Mouse (Mus musculus) MEL (cell line): Measurements from ENCODE around the gene Lmntd2. TPM values are rescaled to one million over a fixed set of nuclear protein-coding genes. Genes with fewer than 3 reads are reported as not detected.
A peak's percentile ranks its signal among the peaks of the same experiment; 100 is the strongest.

ENCODE experiments used
- DNase-seq: peaks from one replicate; pipeline ENCODE4 v3.0.0; 2011; ENCODE audit warnings: low read depth, low spot score
- H3K27ac ChIP-seq: 2 replicates; pipeline ENCODE4 v1.5.1; 2012; ENCODE audit warnings: low read depth, mild to moderate bottlenecking, control low read depth, low read length, moderate library complexity; ENCODE audit not compliant: control insufficient read depth
- H3K27me3 ChIP-seq, 2 experiments: fragments of 150-350 bp in 1 of 2; sonication (generic) in 1 of 2; 2 replicates each; pipeline ENCODE4 v1.6.1; 2012; ENCODE audit warnings: low read length in 2 of 2, mild to moderate bottlenecking in 2 of 2, improper control_type of control experiment in 1 of 2, moderate library complexity in 1 of 2; ENCODE audit not compliant: insufficient read depth in 2 of 2, control insufficient read depth in 1 of 2
- H3K36me3 ChIP-seq, 2 experiments: 2 replicates each; pipeline ENCODE4 v1.6.1; 2012 to 2014; ENCODE audit warnings: low read length in 2 of 2, improper control_type of control experiment in 1 of 2, inconsistent platforms in 1 of 2, mild to moderate bottlenecking in 1 of 2; ENCODE audit not compliant: insufficient read depth in 2 of 2, control insufficient read depth in 1 of 2
- H3K4me1 ChIP-seq, 2 experiments: fragments of 150-350 bp in 1 of 2; sonication (generic) in 1 of 2; 2 replicates each; pipeline ENCODE4 v1.6.1; 2012; ENCODE audit warnings: low read length in 2 of 2, improper control_type of control experiment in 1 of 2, mild to moderate bottlenecking in 1 of 2; ENCODE audit not compliant: insufficient read depth in 2 of 2, control insufficient read depth in 1 of 2
- H3K4me3 ChIP-seq, 2 experiments: fragments of 150-350 bp in 1 of 2; sonication (generic) in 1 of 2; 2 replicates each; pipeline ENCODE4 v1.5.1; 2012; ENCODE audit warnings: low read depth in 2 of 2, low read length in 2 of 2, mild to moderate bottlenecking in 2 of 2, moderate library complexity in 2 of 2, control low read depth in 1 of 2, improper control_type of control experiment in 1 of 2; ENCODE audit not compliant: control insufficient read depth in 1 of 2, insufficient read depth in 1 of 2
- H3K79me2 ChIP-seq: 2 replicates; pipeline ENCODE4 v1.6.1; 2012; ENCODE audit warnings: mild to moderate bottlenecking, low read length, moderate library complexity; ENCODE audit not compliant: control insufficient read depth, poor library complexity, insufficient read depth
- H3K9ac ChIP-seq: 2 replicates; pipeline ENCODE4 v1.6.1; 2012; ENCODE audit warnings: low read depth, mild to moderate bottlenecking, control low read depth, low read length, moderate library complexity; ENCODE audit not compliant: control insufficient read depth, poor library complexity, severe bottlenecking
- H3K9me3 ChIP-seq: fragments of 150-350 bp; sonication (generic); replicated peaks from 2 replicates; pipeline ENCODE4 v1.6.1; 2012; ENCODE audit warnings: mild to moderate bottlenecking, low read length, improper control_type of control experiment, moderate library complexity; ENCODE audit not compliant: insufficient read depth
- BHLHE40 ChIP-seq: IDR thresholded peaks from 2 replicates; pipeline ENCODE4 v1.6.1; 2012; ENCODE audit warnings: low read depth, mild to moderate bottlenecking, inconsistent platforms, low read length, improper control_type of control experiment, borderline replicate concordance
- CHD2 ChIP-seq: IDR thresholded peaks from 2 replicates; pipeline ENCODE4 v1.6.1; 2011; ENCODE audit warnings: low read length, improper control_type of control experiment
- CTCF ChIP-seq, 3 experiments: IDR thresholded peaks in 2 of 3; conservative IDR thresholded peaks in 1 of 3; 2 replicates each; pipeline ENCODE4 v1.5.1; 2011 to 2012; ENCODE audit warnings: low read length in 3 of 3, low read depth in 2 of 3, mild to moderate bottlenecking in 2 of 3, improper control_type of control experiment in 1 of 3, inconsistent platforms in 1 of 3, mixed read lengths in 1 of 3, moderate library complexity in 1 of 3; ENCODE audit not compliant: control insufficient read depth in 1 of 3, insufficient read depth in 1 of 3, poor library complexity in 1 of 3, severe bottlenecking in 1 of 3
- E2F4 ChIP-seq: IDR thresholded peaks from 2 replicates; pipeline ENCODE4 v1.6.1; 2011; ENCODE audit warnings: low read depth, low read length, improper control_type of control experiment, borderline replicate concordance
- ETS1 ChIP-seq: IDR thresholded peaks from 2 replicates; pipeline ENCODE4 v1.6.1; 2012; ENCODE audit warnings: low read depth, mild to moderate bottlenecking, inconsistent platforms, low read length, improper control_type of control experiment, moderate library complexity
- GABPA ChIP-seq: IDR thresholded peaks from 2 replicates; pipeline ENCODE4 v1.6.1; 2012; ENCODE audit warnings: low read depth, mild to moderate bottlenecking, inconsistent platforms, low read length, improper control_type of control experiment, moderate library complexity
- MAX ChIP-seq: IDR thresholded peaks from 2 replicates; pipeline ENCODE4 v1.6.1; 2011; ENCODE audit warnings: low read length, improper control_type of control experiment
- MAZ ChIP-seq: IDR thresholded peaks from 2 replicates; pipeline ENCODE4 v1.6.1; 2012; ENCODE audit warnings: low read depth, mild to moderate bottlenecking, inconsistent platforms, low read length, improper control_type of control experiment
- MXI1 ChIP-seq: IDR thresholded peaks from 2 replicates; pipeline ENCODE4 v1.6.1; 2011; ENCODE audit warnings: mild to moderate bottlenecking, low read depth, low read length, improper control_type of control experiment
- MYC ChIP-seq: IDR thresholded peaks from 2 replicates; pipeline ENCODE4 v1.6.1; 2011; ENCODE audit warnings: low read depth, mild to moderate bottlenecking, low read length, improper control_type of control experiment, moderate library complexity
- NELFE ChIP-seq: IDR thresholded peaks from 2 replicates; pipeline ENCODE4 v1.6.1; 2011; ENCODE audit warnings: low read depth, low read length, improper control_type of control experiment
- POLR2A ChIP-seq, 2 experiments: IDR thresholded peaks; 2 replicates each; pipeline ENCODE4 v1.6.1; 2011 to 2012; ENCODE audit warnings: low read length in 2 of 2, mild to moderate bottlenecking in 2 of 2, control low read depth in 1 of 2, improper control_type of control experiment in 1 of 2, low read depth in 1 of 2, moderate library complexity in 1 of 2; ENCODE audit not compliant: control insufficient read depth in 1 of 2, insufficient read depth in 1 of 2, poor library complexity in 1 of 2
- RAD21 ChIP-seq: IDR thresholded peaks from 2 replicates; pipeline ENCODE4 v1.6.1; 2011; ENCODE audit warnings: mild to moderate bottlenecking, low read depth, low read length, improper control_type of control experiment
- RCOR1 ChIP-seq: IDR thresholded peaks from 2 replicates; pipeline ENCODE4 v1.6.1; 2012; ENCODE audit warnings: low read depth, mild to moderate bottlenecking, inconsistent platforms, low read length, improper control_type of control experiment
- SIN3A ChIP-seq: IDR thresholded peaks from 2 replicates; pipeline ENCODE4 v1.6.1; 2012; ENCODE audit warnings: low read length, improper control_type of control experiment, inconsistent platforms
- SMC3 ChIP-seq: IDR thresholded peaks from 2 replicates; pipeline ENCODE4 v1.6.1; 2011; ENCODE audit warnings: low read depth, low read length, improper control_type of control experiment
- TAL1 ChIP-seq: IDR thresholded peaks from 2 replicates; pipeline ENCODE4 v1.6.1; 2012; ENCODE audit warnings: mild to moderate bottlenecking, inconsistent platforms, low read length, moderate library complexity, mixed read lengths
- TCF12 ChIP-seq: IDR thresholded peaks from 2 replicates; pipeline ENCODE4 v1.6.1; 2014; ENCODE audit warnings: low read depth, mild to moderate bottlenecking, inconsistent platforms, low read length, improper control_type of control experiment, moderate library complexity
- UBTF ChIP-seq: IDR thresholded peaks from 2 replicates; pipeline ENCODE4 v1.6.1; 2012; ENCODE audit warnings: low read depth, mild to moderate bottlenecking, inconsistent platforms, low read length, improper control_type of control experiment, moderate library complexity, borderline replicate concordance; ENCODE audit not compliant: insufficient read depth
- ZKSCAN1 ChIP-seq: IDR thresholded peaks from 2 replicates; pipeline ENCODE4 v1.6.1; 2012; ENCODE audit warnings: low read depth, mild to moderate bottlenecking, inconsistent platforms, low read length, improper control_type of control experiment, moderate library complexity
- ZMIZ1 ChIP-seq: IDR thresholded peaks from 2 replicates; pipeline ENCODE4 v1.6.1; 2012; ENCODE audit warnings: low read depth, mild to moderate bottlenecking, inconsistent platforms, low read length, improper control_type of control experiment, moderate library complexity
- ZNF384 ChIP-seq: IDR thresholded peaks from 2 replicates; pipeline ENCODE4 v1.6.1; 2012; ENCODE audit warnings: low read depth, mild to moderate bottlenecking, inconsistent platforms, low read length, improper control_type of control experiment
- polyA plus RNA-seq, 2 experiments: library from polyadenylated mRNA; stranded (reverse) in 1 of 2; unstranded in 1 of 2; fragments of >175 nt in 1 of 2; fragments of >200 nt in 1 of 2; gene quantifications; 2 replicates each; pipeline versions ENCODE4 v1.2.1 to v1.2.4; 2012; ENCODE audit warnings: low replicate concordance in 2 of 2, low read depth in 1 of 2; ENCODE audit not compliant: insufficient read length in 2 of 2, insufficient read depth in 1 of 2, missing spikeins in 1 of 2
- total RNA-seq: library from RNA; depleted of rRNA; stranded (reverse); fragments of 300-350 nt; gene quantifications from 2 replicates; pipeline ENCODE4 v1.2.3, GENCODE M21; 2012

The Lmntd2 gene
- total and polyA plus RNA-seq, 3 experiments, result 0.43 TPM; not detected in 2

DNA sequence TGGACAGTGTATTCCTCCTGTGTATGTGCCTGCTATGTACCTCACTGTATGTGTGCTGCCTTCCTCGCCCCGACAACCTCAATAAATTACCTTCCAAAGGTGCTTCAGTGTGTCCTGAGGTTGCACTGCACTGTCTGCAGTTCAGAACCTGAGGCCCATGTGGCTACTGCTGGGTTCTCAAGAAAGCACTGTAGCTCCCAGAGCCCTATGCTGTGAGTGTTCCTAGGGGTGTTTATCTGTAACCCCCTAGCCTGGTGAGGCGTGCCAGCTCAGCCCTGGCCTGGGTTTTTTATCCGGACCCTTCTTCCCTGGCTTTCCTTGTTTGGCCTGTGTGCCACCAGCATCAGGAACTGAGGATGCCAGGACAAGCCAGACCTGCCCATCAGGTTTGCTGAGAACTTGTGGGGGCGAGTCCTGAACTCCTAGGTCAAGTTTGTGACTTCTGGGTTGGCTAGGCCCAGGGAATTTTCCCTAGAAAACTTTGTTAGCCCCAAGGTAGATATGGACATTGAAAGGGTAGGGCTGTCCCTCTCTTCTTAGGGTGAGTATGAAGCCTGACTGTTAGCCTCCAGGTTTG lies 4.8 kb upstream of the Lmntd2 start:
- no peak overlapping the region for H3K27ac ChIP-seq
- no peaks in the 10 kb centered on the region; the same call in 1 of the 2 replicates for H3K79me2 ChIP-seq

DNA sequence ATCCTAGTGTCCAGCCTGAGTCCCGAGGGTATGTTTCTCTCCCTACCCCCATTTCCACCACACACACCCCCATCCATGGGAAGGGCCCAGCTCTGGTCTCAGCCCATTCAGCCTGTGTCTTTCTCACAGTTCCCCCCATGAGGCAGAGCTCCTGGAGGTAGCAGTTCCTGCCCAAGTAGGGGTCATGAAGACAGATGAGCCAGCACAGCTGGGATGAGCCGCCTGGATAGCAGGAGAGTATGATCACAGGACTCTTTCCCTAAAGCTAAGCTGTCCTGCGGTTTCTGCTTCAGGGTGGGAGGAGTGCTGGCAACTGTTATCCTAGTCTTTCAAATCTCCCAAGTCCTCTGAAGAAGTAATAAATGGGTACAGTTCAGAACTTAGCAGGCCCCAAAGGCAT lies 4.3 kb upstream of the Lmntd2 start:
- H3K4me3 ChIP-seq, result no peak overlapping the region
- no peak for DNase-seq
- no peaks in the 10 kb centered on the region; the same call in 1 of the 2 replicates for H3K79me2 ChIP-seq
- H3K9ac ChIP-seq, result no peak overlapping the region
- H3K4me1 ChIP-seq, result peaks cover 0 to 19% of the 10 kb centered on the region in 2 experiments; a peak in 3 of 4 replicates
- H3K36me3 ChIP-seq, result peaks cover 0 to 6% of the 10 kb centered on the region in 2 experiments; a peak in 2 of 4 replicates
- TF ChIP-seq RAD21 (no peak), ZMIZ1 (peak; percentile 33; the same call in 1 of the 2 replicates), SIN3A (no peak), E2F4 (no peak)
- H3K27ac ChIP-seq, result no peak overlapping the region
- H3K9me3 ChIP-seq, result no peaks in the 10 kb centered on the region
- H3K27me3 ChIP-seq, result no peaks in the 10 kb centered on the region

More for the DNA sequence above, 4.8 kb upstream of the Lmntd2 start:
- H3K27me3 ChIP-seq, result no peaks in the 10 kb centered on the region
- no peak overlapping the region for H3K4me3 ChIP-seq
- TF ChIP-seq ZNF384, result no peak
- TF ChIP-seq MAZ, result no peak
- TF ChIP-seq MAX, result no peak
- no peak for TF ChIP-seq CTCF (IDR thresholded peaks at IDR 0.05 in 2 of 3, conservative IDR thresholded peaks at IDR 0.05 in 1 of 3; ENCODE audit: control insufficient read depth in 1 of 3, insufficient read depth in 1 of 3, low read depth in 2 of 3, low read length in 3 of 3, poor library complexity in 1 of 3, severe bottlenecking in 1 of 3)
- no peak for TF ChIP-seq SMC3
- no peak for TF ChIP-seq MXI1
- no peak for TF ChIP-seq POLR2A (IDR thresholded peaks at IDR 0.05; ENCODE audit: control insufficient read depth in 1 of 2, insufficient read depth in 1 of 2, low read depth in 1 of 2, low read length in 2 of 2, poor library complexity in 1 of 2)
- TF ChIP-seq RCOR1, result no peak
- TF ChIP-seq TCF12, result no peak
- no peak for TF ChIP-seq MYC
- no peak for TF ChIP-seq UBTF
- TF ChIP-seq GABPA, result no peak
- TF ChIP-seq CHD2, result no peak
- no peak for TF ChIP-seq ETS1
- TF ChIP-seq ZKSCAN1, result no peak
- no peak for TF ChIP-seq BHLHE40
- TF ChIP-seq TAL1, result no peak
- TF ChIP-seq NELFE, result no peak
- no peak for DNase-seq
- H3K36me3 ChIP-seq, result peaks cover 0 to 6% of the 10 kb centered on the region in 2 experiments; a peak in 2 of 4 replicates
- no peaks in the 10 kb centered on the region for H3K9me3 ChIP-seq
- no peak overlapping the region for H3K9ac ChIP-seq
- peaks cover 0 to 19% of the 10 kb centered on the region in 2 experiments; a peak in 3 of 4 replicates for H3K4me1 ChIP-seq
